Mouse (Mus musculus) hindbrain, embryonic 13.5 days (tissue): ENCODE data around the gene Slc35e3. TPM values are rescaled to one million over a fixed set of nuclear protein-coding genes. Genes with fewer than 3 reads are reported as not detected.

ENCODE experiments used
- ATAC-seq: fragments of 200-750 bp; cut with Nextera tagmentation; 2 replicates; pipeline ENCODE4 v1.8.0; 2017; ENCODE audit warnings: moderate TSS enrichment; ENCODE audit not compliant: low FRiP score
- H3K27ac ChIP-seq: fragments of 300-500 bp; sonication (generic); 2 replicates; pipeline ENCODE4 v1.5.1; 2015; ENCODE audit warnings: inconsistent platforms, mild to moderate bottlenecking, moderate library complexity
- H3K27me3 ChIP-seq: fragments of 300-500 bp; sonication (generic); 2 replicates; pipeline ENCODE4 v1.6.1; 2015; ENCODE audit warnings: mild to moderate bottlenecking, inconsistent platforms
- H3K36me3 ChIP-seq: fragments of 300-500 bp; sonication (generic); 2 replicates; pipeline ENCODE4 v1.6.1; 2015; ENCODE audit warnings: mild to moderate bottlenecking, inconsistent platforms
- H3K4me1 ChIP-seq: fragments of 300-500 bp; sonication (generic); replicated peaks from 2 replicates; pipeline ENCODE4 v1.6.1; 2015; ENCODE audit warnings: inconsistent platforms
- H3K4me2 ChIP-seq: fragments of 300-500 bp; sonication (generic); 2 replicates; pipeline ENCODE4 v1.6.1; 2015; ENCODE audit warnings: inconsistent platforms, mild to moderate bottlenecking, moderate library complexity
- H3K4me3 ChIP-seq: fragments of 300-500 bp; sonication (generic); 2 replicates; pipeline ENCODE4 v1.5.1; 2015; ENCODE audit warnings: mild to moderate bottlenecking, inconsistent platforms
- H3K9ac ChIP-seq: fragments of 300-500 bp; sonication (generic); 2 replicates; pipeline ENCODE4 v1.6.1; 2015; ENCODE audit warnings: mild to moderate bottlenecking, inconsistent platforms
- H3K9me3 ChIP-seq: fragments of 300-500 bp; sonication (generic); 2 replicates; pipeline ENCODE4 v1.6.1; 2016; ENCODE audit warnings: inconsistent platforms
- WGBS: fragments of 180-500 bp; shearing (Covaris S2); methylation state at CpG from one replicate; pipeline ENCODE4 v1.1.7; 2015; 5-methylcytosine and 5-hydroxymethylcytosine counted together
- polyA plus RNA-seq: library from polyadenylated mRNA; unstranded; fragments of >200 nt; fragmentation: Nextera tagmentation; extraction: Ambion mirVana; gene quantifications from 2 replicates; pipeline ENCODE4 v1.2.1, GENCODE M21; 2015

Gene Slc35e3
- polyA plus RNA-seq, 1 experiment from 2014 or later: 31.1 TPM

- no peak overlapping the region for H3K4me2 ChIP-seq
- H3K4me1 ChIP-seq: no peaks in the 10 kb centered on the region
- no peak overlapping the region for H3K9ac ChIP-seq
- no peak for ATAC-seq
- no peak overlapping the region for H3K4me3 ChIP-seq
- H3K9me3 ChIP-seq: no peaks in the 10 kb centered on the region
- H3K27ac ChIP-seq: no peak overlapping the region
- H3K27me3 ChIP-seq: no peaks in the 10 kb centered on the region
- H3K36me3 ChIP-seq: peaks cover 85% of the 10 kb centered on the region
Measured at GRCm38 (mm10) chr10:117692173-117692572, 54.0 kb downstream of the Slc35e3 start.

- Histone ChIP-seq H3K4me3 (no peak overlapping the region), H3K9ac (no peak overlapping the region), H3K4me2 (no peak overlapping the region), H3K9me3 (no peaks in the 10 kb centered on the region), H3K36me3 (peaks cover 79% of the 10 kb centered on the region), H3K4me1 (no peaks in the 10 kb centered on the region), H3K27me3 (no peaks in the 10 kb centered on the region), H3K27ac (no peak overlapping the region)
- no peak for ATAC-seq
- WGBS: 97% methylated on average over 10 of the region's 10 CpGs
Measured at GRCm38 (mm10) chr10:117691389-117691968, 54.7 kb downstream of the Slc35e3 start.

GRCm38 (mm10) chr10:117690770-117691296, 55.3 kb downstream of the Slc35e3 start:
- Histone ChIP-seq H3K9me3 (no peaks in the 10 kb centered on the region), H3K9ac (no peak overlapping the region), H3K27me3 (no peaks in the 10 kb centered on the region), H3K36me3 (peaks cover 72% of the 10 kb centered on the region), H3K4me2 (no peak overlapping the region), H3K27ac (no peak overlapping the region), H3K4me3 (no peak overlapping the region), H3K4me1 (no peaks in the 10 kb centered on the region)
- WGBS: 97% methylated on average over 3 of the region's 3 CpGs
- no peak for ATAC-seq

DNA sequence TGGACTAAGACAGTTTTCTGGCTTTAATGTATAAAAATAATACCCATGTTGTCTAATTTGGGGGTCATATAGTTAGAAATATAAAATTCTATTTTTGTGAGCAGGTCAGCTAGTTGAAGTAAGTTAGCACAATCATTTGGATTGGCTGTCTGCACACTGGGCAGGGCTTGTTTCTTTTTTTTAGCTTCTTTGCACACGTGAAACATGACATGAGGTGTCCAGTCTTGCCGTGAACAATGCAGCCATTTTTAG, 56.1 kb downstream of the Slc35e3 start:
- Histone ChIP-seq H3K4me2 (no peak overlapping the region), H3K4me1 (no peaks in the 10 kb centered on the region), H3K9me3 (no peaks in the 10 kb centered on the region), H3K4me3 (no peak overlapping the region), H3K27ac (no peak overlapping the region), H3K36me3 (peaks cover 64% of the 10 kb centered on the region), H3K27me3 (no peaks in the 10 kb centered on the region), H3K9ac (no peak overlapping the region)
- WGBS: 90% methylated on average over 2 of the region's 2 CpGs
- ATAC-seq: no peak

DNA sequence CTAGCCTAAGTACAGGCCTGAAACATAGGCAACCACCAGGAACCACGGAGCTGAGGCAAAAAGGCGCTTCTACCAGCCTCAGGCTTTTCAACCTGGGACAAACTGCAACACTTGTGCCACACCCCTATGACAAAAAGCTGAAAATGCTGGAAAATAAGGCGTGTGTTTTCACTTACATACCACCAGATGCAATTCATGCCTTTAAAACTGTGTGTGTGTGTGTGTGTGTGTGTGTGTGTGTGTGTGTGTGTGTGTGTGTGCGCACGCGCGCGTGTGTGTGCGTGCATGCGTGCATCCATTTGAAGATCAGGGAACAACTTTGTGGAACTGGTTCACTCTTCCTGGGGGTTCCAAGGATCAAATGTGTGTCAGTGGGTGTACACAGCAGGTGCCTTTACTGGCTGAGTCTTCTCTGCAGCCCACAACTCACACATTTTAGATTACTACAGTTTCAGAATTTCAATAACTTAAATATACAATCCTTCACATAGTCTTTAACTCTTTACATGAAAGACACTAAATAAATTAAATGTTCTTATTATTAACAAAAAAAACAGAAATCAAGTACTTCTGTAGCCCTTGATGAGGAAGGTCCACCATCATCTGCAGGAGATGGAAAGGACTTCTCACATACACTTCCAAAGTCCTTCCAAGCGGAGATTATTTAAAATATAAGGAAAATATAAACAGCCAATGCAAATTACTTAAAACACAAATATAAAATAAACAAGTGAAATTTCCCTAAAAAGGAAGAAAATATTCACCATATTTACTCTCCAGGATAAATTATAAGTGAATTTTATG, 56.7 kb downstream of the Slc35e3 start:
- Histone ChIP-seq H3K27ac (no peak overlapping the region), H3K4me2 (no peak overlapping the region), H3K4me3 (no peak overlapping the region), H3K27me3 (no peaks in the 10 kb centered on the region), H3K9me3 (no peaks in the 10 kb centered on the region), H3K9ac (no peak overlapping the region), H3K36me3 (peaks cover 59% of the 10 kb centered on the region), H3K4me1 (no peaks in the 10 kb centered on the region)
- 93% methylated on average over 11 of the region's 11 CpGs for WGBS
- ATAC-seq: no peak

DNA sequence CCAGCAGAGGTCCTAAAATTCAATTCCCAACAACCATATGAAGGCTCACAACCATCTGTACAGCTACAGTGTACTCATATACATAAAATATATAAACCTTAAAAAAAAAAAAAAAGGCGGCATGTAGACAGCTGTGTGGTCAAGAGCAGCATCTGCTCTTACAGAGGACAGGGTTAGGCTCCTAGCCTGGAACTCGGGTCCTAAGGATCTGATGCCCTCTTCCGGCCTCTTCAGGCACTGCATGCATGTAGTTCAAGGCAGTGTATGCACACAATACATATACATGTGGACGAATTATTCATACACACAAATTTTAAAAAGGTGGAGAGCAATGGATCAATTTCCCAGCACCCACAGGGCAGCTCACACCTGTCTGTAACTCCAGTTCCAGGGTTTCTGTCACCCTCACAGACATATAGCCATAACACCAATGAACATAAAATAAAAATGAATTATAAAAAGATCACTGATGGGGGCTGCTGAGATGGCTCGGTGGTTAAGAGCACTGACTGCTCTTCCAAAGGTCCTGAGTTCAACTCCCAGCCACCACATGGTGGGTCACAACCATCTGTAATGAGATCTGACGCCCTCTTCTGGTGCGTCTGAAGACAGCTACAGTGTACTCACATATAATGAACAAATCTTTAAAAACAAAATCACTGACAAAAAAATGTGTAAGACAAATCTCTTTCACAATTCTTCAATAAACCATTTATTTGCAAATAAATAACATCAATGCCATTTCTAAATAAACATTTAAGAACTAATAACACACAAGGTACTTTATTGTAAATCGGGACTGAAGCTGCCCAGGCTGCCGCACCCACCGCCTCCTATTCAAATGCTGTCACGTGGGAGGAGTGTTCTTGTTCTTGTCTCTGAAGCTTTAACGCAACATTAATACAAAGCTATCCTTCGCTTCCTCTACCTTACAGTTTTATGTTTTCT, 57.7 kb downstream of the Slc35e3 start:
- Histone ChIP-seq H3K27ac (no peak overlapping the region), H3K4me1 (no peaks in the 10 kb centered on the region), H3K4me2 (no peak overlapping the region), H3K4me3 (no peak overlapping the region), H3K27me3 (no peaks in the 10 kb centered on the region), H3K36me3 (peaks cover 55% of the 10 kb centered on the region), H3K9ac (no peak overlapping the region), H3K9me3 (no peaks in the 10 kb centered on the region)
- WGBS: 87% methylated on average over 13 of the region's 13 CpGs
- 0 out of 2 replicates have a peak, but pooled peaks have one; percentile 46 for ATAC-seq

DNA sequence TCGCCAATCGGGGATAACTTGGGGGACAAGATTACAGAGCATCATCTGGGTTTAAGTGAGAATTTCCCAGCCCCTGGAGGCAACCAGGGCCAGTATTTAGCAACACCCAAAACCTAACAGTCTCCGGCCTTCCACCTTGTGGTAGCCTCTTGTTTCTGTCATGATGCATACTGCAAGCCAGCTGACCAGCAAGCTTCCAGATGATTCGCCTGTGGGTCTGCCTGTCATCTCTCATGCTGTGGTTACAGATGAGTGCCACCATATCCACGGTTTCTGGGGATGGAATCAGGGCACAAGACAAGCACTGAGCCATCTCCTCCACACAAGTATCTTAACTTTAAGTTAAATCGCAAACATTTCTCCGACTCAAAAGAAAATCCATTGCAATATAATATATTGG, 58.6 kb downstream of the Slc35e3 start:
- Histone ChIP-seq H3K9me3 (no peaks in the 10 kb centered on the region), H3K4me2 (no peak overlapping the region), H3K4me3 (no peak overlapping the region), H3K9ac (no peak overlapping the region), H3K36me3 (peaks cover 49% of the 10 kb centered on the region), H3K4me1 (no peaks in the 10 kb centered on the region), H3K27ac (no peak overlapping the region), H3K27me3 (no peaks in the 10 kb centered on the region)
- 89% methylated on average over 7 of the region's 7 CpGs for WGBS
- no peak for ATAC-seq

- Histone ChIP-seq H3K27ac (no peak overlapping the region), H3K4me1 (no peaks in the 10 kb centered on the region), H3K27me3 (no peaks in the 10 kb centered on the region), H3K36me3 (peaks cover 43% of the 10 kb centered on the region), H3K4me2 (no peak overlapping the region), H3K9me3 (no peaks in the 10 kb centered on the region), H3K9ac (no peak overlapping the region), H3K4me3 (no peak overlapping the region)
- WGBS: 87% methylated on average over 3 of the region's 3 CpGs
- ATAC-seq: no peak
Measured at GRCm38 (mm10) chr10:117687018-117687417, 59.1 kb downstream of the Slc35e3 start.

GRCm38 (mm10) chr10:117685849-117686591, 60.1 kb downstream of the Slc35e3 start:
- no peaks in the 10 kb centered on the region for H3K4me1 ChIP-seq
- peaks cover 35% of the 10 kb centered on the region for H3K36me3 ChIP-seq
- no peak overlapping the region for H3K4me3 ChIP-seq
- H3K9ac ChIP-seq: no peak overlapping the region
- no peaks in the 10 kb centered on the region for H3K27me3 ChIP-seq
- H3K4me2 ChIP-seq: no peak overlapping the region
- 93% methylated on average over 13 of the region's 13 CpGs for WGBS
- H3K9me3 ChIP-seq: no peaks in the 10 kb centered on the region
- no peak for ATAC-seq
- H3K27ac ChIP-seq: no peak overlapping the region

GRCm38 (mm10) chr10:117685171-117685848, 60.9 kb downstream of the Slc35e3 start:
- Histone ChIP-seq H3K9ac (no peak overlapping the region), H3K4me1 (no peaks in the 10 kb centered on the region), H3K27ac (no peak overlapping the region), H3K4me2 (no peak overlapping the region), H3K27me3 (no peaks in the 10 kb centered on the region), H3K36me3 (peaks cover 29% of the 10 kb centered on the region), H3K4me3 (no peak overlapping the region), H3K9me3 (no peaks in the 10 kb centered on the region)
- 94% methylated on average over 15 of the region's 15 CpGs for WGBS
- no peak for ATAC-seq

DNA sequence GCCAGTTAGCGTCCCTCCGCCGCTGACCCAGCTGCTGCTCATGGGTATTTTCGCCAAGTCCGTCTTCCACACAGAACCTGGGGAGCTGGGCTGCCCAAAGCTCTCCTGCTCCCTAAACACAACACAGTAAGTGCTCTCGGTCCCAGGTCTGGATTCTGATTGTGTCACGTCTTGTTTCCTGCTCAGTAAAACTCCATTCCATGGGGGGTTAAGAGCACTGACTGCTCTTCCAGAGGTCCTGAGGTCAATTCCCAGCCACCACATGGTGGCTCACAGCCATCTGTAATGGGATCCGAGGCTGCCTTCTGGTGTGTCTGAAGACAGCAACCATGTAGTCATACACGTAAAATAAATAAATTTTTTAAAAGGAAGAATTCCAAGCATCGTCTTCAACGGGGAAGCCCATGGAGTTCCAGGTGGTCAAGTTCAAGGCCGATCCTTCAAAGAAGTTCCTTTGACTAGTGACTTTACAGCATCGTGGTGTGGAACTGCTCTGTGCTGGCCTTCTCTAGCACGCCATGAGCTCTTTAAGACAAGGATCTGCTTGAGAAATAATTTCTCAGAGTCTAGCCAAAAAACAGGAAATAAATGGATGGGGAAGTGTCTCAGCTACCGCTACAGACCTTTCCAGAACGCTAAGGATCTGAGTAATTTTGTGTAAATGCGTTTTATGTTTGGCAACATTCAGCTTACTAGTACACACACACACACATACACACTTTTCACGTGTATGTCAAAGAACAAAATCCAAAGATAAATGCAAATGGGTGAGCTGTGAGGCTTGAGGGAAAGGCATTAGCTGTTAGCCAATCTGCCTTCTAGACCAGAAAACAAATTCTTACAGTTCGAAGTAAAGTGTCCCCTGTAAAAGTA, 61.6 kb downstream of the Slc35e3 start:
- Histone ChIP-seq H3K9ac (no peak overlapping the region), H3K36me3 (peaks cover 23% of the 10 kb centered on the region), H3K27me3 (no peaks in the 10 kb centered on the region), H3K27ac (no peak overlapping the region), H3K4me2 (no peak overlapping the region), H3K4me1 (no peaks in the 10 kb centered on the region), H3K9me3 (no peaks in the 10 kb centered on the region), H3K4me3 (no peak overlapping the region)
- ATAC-seq: no peak
- 89% methylated on average over 19 of the region's 19 CpGs for WGBS
